Mouse (Mus musculus) brain, embryonic 14.5 days (tissue): ENCODE data around the gene Prickle1.

Source experiments
- CTCF ChIP-seq: fragments of 200-500 bp; IDR thresholded peaks from 2 replicates; pipeline ENCODE4 v1.5.1; 2012; ENCODE audit warnings: inconsistent platforms, mild to moderate bottlenecking, moderate library complexity, borderline replicate concordance; ENCODE audit not compliant: insufficient read depth, insufficient read length; ENCODE audit errors: extremely low read depth
- POLR2A ChIP-seq: fragments of 200-500 bp; IDR thresholded peaks from 2 replicates; pipeline ENCODE4 v1.6.1; 2012; ENCODE audit warnings: mild to moderate bottlenecking, inconsistent platforms, borderline replicate concordance; ENCODE audit not compliant: poor library complexity, insufficient read depth, insufficient read length, severe bottlenecking; ENCODE audit errors: extremely low read depth

DNA sequence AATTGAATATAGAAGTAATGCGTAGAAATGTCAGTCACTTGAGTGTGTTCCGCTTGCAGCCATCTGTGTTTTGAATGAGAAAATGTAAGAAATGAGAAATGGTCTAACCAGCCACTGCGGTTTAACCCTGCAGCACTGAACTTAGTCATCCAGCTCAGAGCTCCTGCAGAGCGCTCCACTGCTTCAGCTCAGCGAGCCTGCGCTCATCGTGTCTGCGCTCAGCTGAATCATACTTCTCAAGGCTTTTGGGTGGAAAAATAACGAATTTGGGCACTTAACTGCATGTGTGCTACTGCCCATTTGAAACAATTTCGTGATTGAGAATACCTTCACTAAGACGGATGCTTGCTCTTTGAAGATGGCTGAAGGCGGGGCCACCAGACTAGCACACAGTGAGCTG, 124.0 kb downstream of the Prickle1 start:
- TF ChIP-seq POLR2A (no peak), CTCF (no peak)
